Mouse (Mus musculus) adrenal gland (tissue): ENCODE measurements at regions not wholly inside any gene's neighbourhood (a gene's known extent, or its start where the extent isn't known, plus 50 kb on each side); places are given as distances from the start of the nearest gene placed in this dataset.

ENCODE experiments used
- intact Hi-C: fragments of 180-260 bp; cut with DNase I; formaldehyde crosslinking; loops from one replicate; pipeline ENCODE4 v1.15.1; 2025

- intact Hi-C loops: loop anchor here (10.0 kb wide), 1 partner anchor 337 kb away; no protein-coding TSS in a partner anchor
Observed at GRCm38 (mm10) chr5:28567341-28567905, 100.4 kb upstream of the Shh start.

- intact Hi-C loops: loop anchor here (10.0 kb wide), 1 partner anchor 341 kb away; no protein-coding TSS in a partner anchor
Observed at GRCm38 (mm10) chr5:28563401-28563800, 96.3 kb upstream of the Shh start.

GRCm38 (mm10) chr5:28562917-28563316 is 95.9 kb upstream of the Shh start:
- intact Hi-C loops: loop anchor here (10.0 kb wide), 1 partner anchor 342 kb away; no protein-coding TSS in a partner anchor

- intact Hi-C loops: no loop called here
Observed at GRCm38 (mm10) chr5:28553543-28553942, 86.5 kb upstream of the Shh start.

- intact Hi-C loops: no loop called here
Observed at GRCm38 (mm10) chr5:28530202-28530855, 63.3 kb upstream of the Shh start.

GRCm38 (mm10) chr5:28526435-28526834 is 59.4 kb upstream of the Shh start:
- intact Hi-C loops: no loop called here

- intact Hi-C loops: no loop called here
Observed at GRCm38 (mm10) chr5:28520800-28521707, 54.0 kb upstream of the Shh start.

GRCm38 (mm10) chr5:28519059-28519543 is 52.0 kb upstream of the Shh start:
- intact Hi-C loops: no loop called here
